Mouse (Mus musculus): Measurements from ENCODE around the gene Trnt1.

DNA sequence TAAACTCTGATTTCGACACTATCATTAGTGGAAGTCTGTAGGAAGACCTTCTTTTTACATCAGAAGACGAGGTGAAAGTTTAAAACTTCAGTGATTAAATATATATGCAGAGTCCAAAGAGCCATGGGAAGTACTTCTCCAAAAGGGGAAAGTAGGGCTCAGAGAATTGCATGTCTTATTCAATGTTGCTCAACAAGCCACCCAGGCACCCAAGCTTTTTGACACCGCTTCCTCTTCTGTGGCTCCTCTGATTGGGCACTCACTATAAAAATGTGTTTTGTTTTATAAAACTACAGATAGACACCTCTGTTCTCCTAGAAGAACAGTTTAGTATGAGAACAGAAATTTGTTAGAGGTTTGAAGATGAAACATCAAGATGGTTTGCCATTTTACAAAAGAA is 51.0 kb downstream of the Trnt1 start:
- TF ChIP-seq CTCF (IDR thresholded peaks at IDR 0.05; ENCODE audit: borderline replicate concordance, insufficient read depth, low read length) = no peak
- TF ChIP-seq POLR2A (IDR thresholded peaks at IDR 0.05; ENCODE audit: low read depth, low read length) = no peak

Measured in embryonic fibroblast, embryonic 13.5 days (primary cell).